Mouse (Mus musculus) thymus, adult 2 months (tissue): ENCODE measurements around the gene Zbtb20.

ENCODE experiments used
- CTCF ChIP-seq: fragments of 200-500 bp; IDR thresholded peaks from 2 replicates; pipeline ENCODE4 v1.5.1; 2012; ENCODE audit warnings: mild to moderate bottlenecking, control low read depth, low read length, moderate library complexity, borderline replicate concordance; ENCODE audit not compliant: control insufficient read depth, poor library complexity, insufficient read depth; ENCODE audit errors: extremely low read depth
- POLR2A ChIP-seq: fragments of 200-500 bp; IDR thresholded peaks from 2 replicates; pipeline ENCODE4 v1.6.1; 2012; ENCODE audit warnings: mild to moderate bottlenecking, low read length, control low read depth, moderate library complexity; ENCODE audit not compliant: control insufficient read depth, poor library complexity, insufficient read depth; ENCODE audit errors: extremely low read depth

- no peak for TF ChIP-seq CTCF
- TF ChIP-seq POLR2A = no peak
Observed at GRCm38 (mm10) chr16:43111288-43111687, 235.6 kb downstream of the Zbtb20 start.
